9 mouse cellular contexts compared by ENCODE assay signal in the genomic region with DNA sequence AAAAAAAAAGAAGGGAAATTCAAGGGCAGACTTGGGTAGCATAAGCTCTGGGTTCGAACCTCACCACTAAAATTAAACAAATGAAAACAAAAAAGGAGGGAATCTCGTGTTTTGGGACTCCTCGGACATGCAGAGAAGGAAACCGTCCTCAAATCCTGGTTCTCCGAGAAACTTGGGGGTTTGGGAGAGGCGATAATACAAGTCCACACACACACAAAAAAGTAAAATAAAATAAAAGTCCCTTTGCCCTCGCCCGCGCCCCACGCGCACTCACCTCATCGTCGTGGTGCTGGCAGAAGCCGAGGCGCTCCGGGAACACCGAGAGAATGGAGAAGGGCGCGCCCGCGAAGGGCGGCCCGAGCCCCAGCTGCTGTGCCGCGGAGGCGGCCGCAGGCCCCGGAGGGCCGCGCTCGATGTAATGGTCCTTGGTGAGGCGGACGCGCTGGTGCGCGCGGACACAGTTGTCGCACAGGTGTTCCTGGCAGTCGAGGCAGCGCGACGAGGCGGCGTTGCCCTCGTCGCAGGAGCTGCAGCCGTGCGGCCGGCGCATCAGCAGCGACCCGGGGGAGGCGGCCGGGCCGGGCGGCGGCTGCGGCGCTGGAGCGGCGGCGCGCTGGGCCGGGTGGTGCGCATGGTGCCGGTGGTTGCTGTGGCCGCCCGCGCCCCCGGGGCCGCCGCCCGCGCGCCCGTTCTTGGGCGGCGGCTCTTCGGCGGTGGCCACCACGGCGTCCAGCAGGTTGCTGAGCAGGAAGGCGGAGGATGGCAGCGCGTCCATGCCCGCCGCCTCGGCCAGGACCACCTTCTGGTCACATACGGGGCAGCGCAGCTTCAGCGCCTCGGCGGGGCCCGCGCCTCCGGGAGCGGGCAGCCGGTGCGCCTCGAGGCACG. TPM values are rescaled to one million over a fixed set of nuclear protein-coding genes. Genes with fewer than 3 reads are reported as not detected.
DNase-seq lines count a peak whose midpoint lies in the region; ATAC-seq and TF ChIP-seq lines count a peak whose summit lies in the region.
"Had no signal": no experiment of that assay in that cellular context is flagged by ENCODE, and none has a peak within 500 bp of the region (broad histone marks: within the 10 kb centered on the region; RNA-seq: fewer than 3 reads in every experiment).

No protein-coding gene starts in this region.

- no peaks in the 10 kb centered on the region for H3K9me3 ChIP-seq in erythroblast, embryonic 14.5 days (ENCODE audit: control insufficient read depth, low read length)
- no peaks in the 10 kb centered on the region for H3K9me3 ChIP-seq in liver, embryonic 13.5 days (replicated peaks)
- no peaks in the 10 kb centered on the region for H3K9me3 ChIP-seq in stomach, embryonic 16.5 days (replicated peaks; ENCODE audit: control insufficient read depth, low read length)

- no peak for DNase-seq in testis, postnatal 14 days (ENCODE audit: low spot score)
- no peak for DNase-seq in liver, embryonic 13.5 days
- no peak for DNase-seq in thymus, adult 18-20 months
- DNase-seq in spleen, postnatal 14 days (ENCODE audit: low spot score in 2 of 2), result no peak

- no peak for ATAC-seq in erythroblast, adult 5-6 weeks (replicated peaks; ENCODE audit: low FRiP score, poor library complexity, severe bottlenecking)
- ATAC-seq in liver, embryonic 13.5 days (ENCODE audit: low read depth), result no peak
- ATAC-seq in stomach, embryonic 16.5 days (ENCODE audit: insufficient read depth, low FRiP score), result no peak

- no peaks in the 10 kb centered on the region for H3K36me3 ChIP-seq in erythroblast, embryonic 14.5 days (ENCODE audit: control insufficient read depth)
- no peaks in the 10 kb centered on the region for H3K36me3 ChIP-seq in testis, adult 2 months (ENCODE audit: control insufficient read depth, insufficient read depth, low read length)
- H3K36me3 ChIP-seq in liver, embryonic 13.5 days, result no peaks in the 10 kb centered on the region
- H3K36me3 ChIP-seq in stomach, embryonic 16.5 days (ENCODE audit: control insufficient read depth, insufficient read depth, low read length), result no peaks in the 10 kb centered on the region

- TF ChIP-seq CTCF in testis, adult 2 months (IDR thresholded peaks at IDR 0.05; ENCODE audit: control insufficient read depth, insufficient read depth, insufficient replicate concordance, low read depth, low read length), result no peak

- peak overlapping the region; percentile 66 for H3K9ac ChIP-seq in liver, embryonic 13.5 days
- peak overlapping the region; percentile 80 for H3K9ac ChIP-seq in stomach, embryonic 16.5 days (ENCODE audit: low read length)

- H3K27ac ChIP-seq in testis, adult 2 months (ENCODE audit: control insufficient read depth, insufficient read depth, low read depth, low read length), result no peak overlapping the region
- peak overlapping the region; percentile 73 for H3K27ac ChIP-seq in liver, embryonic 13.5 days
- H3K27ac ChIP-seq in stomach, embryonic 16.5 days (ENCODE audit: low read length), result peak overlapping the region; percentile 73

- under 1% methylated on average over 93 of the region's 101 CpGs for WGBS in liver, embryonic 13.5 days (ENCODE audit: insufficient replicate concordance)
- WGBS in stomach, embryonic 16.5 days, result 1% methylated on average over 94 of the region's 101 CpGs

- peak overlapping the region; percentile 62 for H3K4me2 ChIP-seq in liver, embryonic 13.5 days
- peak overlapping the region; percentile 67 for H3K4me2 ChIP-seq in stomach, embryonic 16.5 days (ENCODE audit: low read depth, low read length)

- TF ChIP-seq POLR2A in testis, adult 2 months (IDR thresholded peaks at IDR 0.05; ENCODE audit: control insufficient read depth, low read depth, low read length), result no peak

- H3K27me3 ChIP-seq in erythroblast, embryonic 14.5 days (ENCODE audit: control insufficient read depth), result peaks cover 84% of the 10 kb centered on the region
- peaks cover 6% of the 10 kb centered on the region for H3K27me3 ChIP-seq in testis, adult 2 months (ENCODE audit: control insufficient read depth, insufficient read depth, low read length)
- H3K27me3 ChIP-seq in liver, embryonic 13.5 days, result peaks cover 89% of the 10 kb centered on the region
- peaks cover 42% of the 10 kb centered on the region for H3K27me3 ChIP-seq in stomach, embryonic 16.5 days (ENCODE audit: control insufficient read depth, insufficient read depth, low read length)

- H3K4me3 ChIP-seq in erythroblast, embryonic 14.5 days (replicated peaks), result peak overlapping the region; percentile 54
- H3K4me3 ChIP-seq in testis, adult 2 months (ENCODE audit: control insufficient read depth, low read depth, low read length), result peak overlapping the region; percentile 87
- peak overlapping the region; percentile 60 for H3K4me3 ChIP-seq in liver, embryonic 13.5 days (replicated peaks)
- peak overlapping the region; percentile 54 for H3K4me3 ChIP-seq in stomach, embryonic 16.5 days (replicated peaks; ENCODE audit: low read length)

- no peaks in the 10 kb centered on the region for H3K4me1 ChIP-seq in erythroblast, embryonic 14.5 days (ENCODE audit: control insufficient read depth)
- peaks cover 29% of the 10 kb centered on the region for H3K4me1 ChIP-seq in testis, adult 2 months (ENCODE audit: control insufficient read depth, insufficient read depth, low read length)
- H3K4me1 ChIP-seq in liver, embryonic 13.5 days (replicated peaks), result peaks cover 3% of the 10 kb centered on the region
- H3K4me1 ChIP-seq in stomach, embryonic 16.5 days (ENCODE audit: control insufficient read depth, insufficient read depth, low read length), result peaks cover 14% of the 10 kb centered on the region

RNA-seq across cellular contexts. Expression of gene Trim71, which starts 1.9 kb away (rescaled TPM):
- under 0.01 TPM in 1 of 2 replicates, not detected in the other for polyA plus RNA-seq in erythroblast, embryonic 14.5 days (2012)
- total RNA-seq in erythroblast, adult 5-6 weeks (2015; ENCODE audit: low replicate concordance), result not detected in 2 replicates
- not detected in 2 replicates for total RNA-seq in erythroblast, adult 5-6 weeks (2017; ENCODE audit: low replicate concordance)
- polyA plus RNA-seq in testis, adult 2 months (2012; rRNA removed), result 0.78 and 0.82 TPM in 2 replicates
- 1.4 and 1.6 TPM in 2 replicates for polyA plus RNA-seq in liver, embryonic 13.5 days (2015; fragmentation: Nextera tagmentation; extraction: Ambion mirVana)
- 0.96 and 0.98 TPM in 2 replicates for polyA plus RNA-seq in stomach, embryonic 16.5 days (2015; fragmentation: Nextera tagmentation; extraction: Ambion mirVana)

RNA-seq across cellular contexts. Expression of gene C130032M10Rik, which starts 46.8 kb away (rescaled TPM):
- polyA plus RNA-seq in erythroblast, embryonic 14.5 days (2012), result not detected in 2 replicates
- total RNA-seq in erythroblast, adult 5-6 weeks (2015; ENCODE audit: low replicate concordance), result not detected in 2 replicates
- total RNA-seq in erythroblast, adult 5-6 weeks (2017; ENCODE audit: low replicate concordance), result not detected in 2 replicates
- not detected in 2 replicates for polyA plus RNA-seq in testis, adult 2 months (2012; rRNA removed)
- not detected in 2 replicates for polyA plus RNA-seq in liver, embryonic 13.5 days (2015; fragmentation: Nextera tagmentation; extraction: Ambion mirVana)
- polyA plus RNA-seq in stomach, embryonic 16.5 days (2015; fragmentation: Nextera tagmentation; extraction: Ambion mirVana), result 0.19 TPM in 1 of 2 replicates, not detected in the other
- total RNA-seq: left cerebral cortex, postnatal 36 days had no signal

RNA-seq across cellular contexts. Expression of gene Ccr4, which starts 57.6 kb away (rescaled TPM):
- polyA plus RNA-seq in erythroblast, embryonic 14.5 days (2012), result not detected in 2 replicates
- total RNA-seq in erythroblast, adult 5-6 weeks (2015; ENCODE audit: low replicate concordance), result not detected in 2 replicates
- not detected in 2 replicates for total RNA-seq in erythroblast, adult 5-6 weeks (2017; ENCODE audit: low replicate concordance)
- 8.7 and 9.2 TPM in 2 replicates for polyA plus RNA-seq in testis, adult 2 months (2012; rRNA removed)
- not detected in 2 replicates for polyA plus RNA-seq in liver, embryonic 13.5 days (2015; fragmentation: Nextera tagmentation; extraction: Ambion mirVana)
- polyA plus RNA-seq in stomach, embryonic 16.5 days (2015; fragmentation: Nextera tagmentation; extraction: Ambion mirVana), result 0.04 TPM in 1 of 2 replicates, not detected in the other
- total RNA-seq: left cerebral cortex, postnatal 36 days had no signal
